Mouse (Mus musculus): ENCODE measurements around the gene Rhod.
"Not testable (repeated sequence)": the region's sequence is repeated elsewhere in the genome, so short reads cannot be mapped to it uniquely, and the experiment has no call there.

Rhod gene

GRCm38 (mm10) chr19:4439161-4439801 lies at the start of gene Rhod:
Gene Rhod (minus strand): TSS chr19:4439432.
- DNase-seq (ENCODE audit: low read depth, low spot score): peak; percentile 23

- DNase-seq (ENCODE audit: low read depth, low spot score): no peak
Observed at GRCm38 (mm10) chr19:4487877-4488276, 48.6 kb upstream of the Rhod start.

- no peak for DNase-seq (ENCODE audit: low read depth, low spot score)
Observed at GRCm38 (mm10) chr19:4485006-4485405, 45.8 kb upstream of the Rhod start.

GRCm38 (mm10) chr19:4482111-4482859 lies 43.1 kb upstream of the Rhod start:
- no peak for DNase-seq (ENCODE audit: low read depth, low spot score)

GRCm38 (mm10) chr19:4481326-4481725 lies 42.1 kb upstream of the Rhod start:
- DNase-seq (ENCODE audit: low read depth, low spot score): no peak

- no peak for DNase-seq (ENCODE audit: low read depth, low spot score)
Observed at GRCm38 (mm10) chr19:4480041-4480440, 40.8 kb upstream of the Rhod start.

- DNase-seq (ENCODE audit: low read depth, low spot score): peak; percentile 19
Observed at GRCm38 (mm10) chr19:4478190-4478516, 38.9 kb upstream of the Rhod start.

GRCm38 (mm10) chr19:4477345-4478189 lies 38.3 kb upstream of the Rhod start, which contains the start of gene Syt12:
Gene Syt12 (minus strand): TSS chr19:4477447.
- DNase-seq (ENCODE audit: low read depth, low spot score): peak; percentile 12

GRCm38 (mm10) chr19:4476601-4477257 lies 37.5 kb upstream of the Rhod start:
- DNase-seq (ENCODE audit: low read depth, low spot score): peak; percentile 10

- peak; percentile 55 for DNase-seq (ENCODE audit: low read depth, low spot score)
Observed at GRCm38 (mm10) chr19:4475224-4475925, 36.1 kb upstream of the Rhod start.

- DNase-seq (ENCODE audit: low read depth, low spot score): no peak
Observed at GRCm38 (mm10) chr19:4474739-4475138, 35.5 kb upstream of the Rhod start.

- DNase-seq (ENCODE audit: low read depth, low spot score): no peak
Observed at GRCm38 (mm10) chr19:4473549-4473948, 34.3 kb upstream of the Rhod start.

GRCm38 (mm10) chr19:4468363-4468762 lies 29.1 kb upstream of the Rhod start:
- DNase-seq (ENCODE audit: low read depth, low spot score): no peak

GRCm38 (mm10) chr19:4464666-4465065 lies 25.4 kb upstream of the Rhod start:
- no peak for DNase-seq (ENCODE audit: low read depth, low spot score)

- no peak for DNase-seq (ENCODE audit: low read depth, low spot score)
Observed at GRCm38 (mm10) chr19:4461981-4462380, 22.7 kb upstream of the Rhod start.

GRCm38 (mm10) chr19:4456227-4456626 lies 17.0 kb upstream of the Rhod start:
- peak; percentile 37 for DNase-seq (ENCODE audit: low read depth, low spot score)

- no peak for DNase-seq (ENCODE audit: low read depth, low spot score)
Observed at GRCm38 (mm10) chr19:4455071-4455800, 16.0 kb upstream of the Rhod start.

- not testable (repeated sequence) for DNase-seq (ENCODE audit: low read depth, low spot score)
Observed at GRCm38 (mm10) chr19:4454040-4454439, 14.8 kb upstream of the Rhod start.

GRCm38 (mm10) chr19:4452525-4452924 lies 13.3 kb upstream of the Rhod start:
- DNase-seq (ENCODE audit: low read depth, low spot score): no peak

- DNase-seq (ENCODE audit: low read depth, low spot score): no peak
Observed at GRCm38 (mm10) chr19:4451965-4452364, 12.7 kb upstream of the Rhod start.
